Mouse (Mus musculus): ENCODE data around the gene Crym. TPM values are rescaled to one million over a fixed set of nuclear protein-coding genes. Genes with fewer than 3 reads are reported as not detected.

Gene Crym
- total and polyA plus RNA-seq, 3 experiments, result not detected

DNA sequence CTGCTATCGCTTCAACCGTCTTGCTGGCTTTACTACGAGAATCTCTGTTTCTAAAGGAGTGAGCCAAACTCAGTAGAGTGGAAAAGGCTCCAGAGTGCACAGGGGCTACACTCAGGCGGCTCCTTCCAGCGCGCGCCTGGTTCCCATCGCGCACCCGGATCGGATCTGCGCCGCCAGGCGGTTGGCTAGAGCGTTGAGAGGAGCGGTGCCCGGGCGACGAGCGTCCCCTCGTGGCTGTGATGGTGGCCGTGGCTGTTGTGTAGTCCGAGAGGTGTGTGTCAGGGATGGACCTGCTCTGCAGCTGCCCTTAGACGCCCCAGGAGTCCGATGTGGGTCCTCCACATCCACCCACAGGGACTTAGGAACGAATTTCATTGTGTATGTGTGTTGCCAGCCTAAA lies 1.9 kb upstream of the Crym start, which contains the start of gene Abca14:
Abca14 (plus strand) TSS at position 173 of the 400 bp plus-strand sequence.
- no peak for TF ChIP-seq MXI1 (IDR thresholded peaks at IDR 0.05; ENCODE audit: low read depth, low read length)
- TF ChIP-seq USF1 (IDR thresholded peaks at IDR 0.05; ENCODE audit: low read depth, low read length), result no peak
- no peak for TF ChIP-seq MAZ (IDR thresholded peaks at IDR 0.05; ENCODE audit: low read depth, low read length)
- TF ChIP-seq POLR2A (IDR thresholded peaks at IDR 0.05; ENCODE audit: control insufficient read depth in 1 of 2, insufficient read depth in 1 of 2, low read depth in 1 of 2, low read length in 2 of 2, poor library complexity in 1 of 2), result no peak
- no peak for TF ChIP-seq TCF12 (IDR thresholded peaks at IDR 0.05; ENCODE audit: low read depth, low read length)
- TF ChIP-seq ZNF384 (IDR thresholded peaks at IDR 0.05; ENCODE audit: low read depth, low read length), result no peak
- TF ChIP-seq ZC3H11A (IDR thresholded peaks at IDR 0.05; ENCODE audit: low read depth, low read length), result no peak
- no peak for TF ChIP-seq CHD1 (IDR thresholded peaks at IDR 0.05; ENCODE audit: low read depth, low read length)
- no peak for TF ChIP-seq MYC (IDR thresholded peaks at IDR 0.05; ENCODE audit: low read depth, low read length)
- no peak for TF ChIP-seq RCOR1 (IDR thresholded peaks at IDR 0.05; ENCODE audit: low read depth, low read length)
- no peak for TF ChIP-seq HCFC1 (IDR thresholded peaks at IDR 0.05; ENCODE audit: low read depth, low read length)
- no peak for TF ChIP-seq NRF1 (IDR thresholded peaks at IDR 0.05; ENCODE audit: insufficient read depth, low read depth, low read length, poor library complexity, severe bottlenecking)
- no peak for TF ChIP-seq TAL1 (IDR thresholded peaks at IDR 0.05; ENCODE audit: low read length)
- no peak for TF ChIP-seq POLR2AphosphoS5 (IDR thresholded peaks at IDR 0.05; ENCODE audit: borderline replicate concordance, low read depth, low read length)
- no peak for TF ChIP-seq MAX (IDR thresholded peaks at IDR 0.05; ENCODE audit: low read length)
- no peak for TF ChIP-seq CTCF (IDR thresholded peaks at IDR 0.05 in 2 of 3, conservative IDR thresholded peaks at IDR 0.05 in 1 of 3; ENCODE audit: control insufficient read depth in 1 of 3, insufficient read depth in 1 of 3, low read depth in 2 of 3, low read length in 3 of 3, poor library complexity in 1 of 3, severe bottlenecking in 1 of 3)
- TF ChIP-seq CHD2 (IDR thresholded peaks at IDR 0.05; ENCODE audit: low read length), result no peak
- no peak for TF ChIP-seq KAT2A (conservative IDR thresholded peaks at IDR 0.05; ENCODE audit: low read depth, low read length)
- TF ChIP-seq NELFE (IDR thresholded peaks at IDR 0.05; ENCODE audit: low read depth, low read length), result no peak
- no peaks in the 10 kb centered on the region for H3K4me1 ChIP-seq (ENCODE audit: control insufficient read depth in 1 of 2, insufficient read depth in 2 of 2, low read length in 2 of 2)
- no peaks in the 10 kb centered on the region for H3K27me3 ChIP-seq (ENCODE audit: control insufficient read depth in 1 of 2, insufficient read depth in 2 of 2, low read length in 2 of 2)
- no peaks in the 10 kb centered on the region for H3K79me2 ChIP-seq (ENCODE audit: control insufficient read depth, insufficient read depth, low read length, poor library complexity)
- H3K9me3 ChIP-seq (replicated peaks; ENCODE audit: insufficient read depth, low read length), result no peaks in the 10 kb centered on the region
- H3K27ac ChIP-seq (ENCODE audit: control insufficient read depth, low read depth, low read length), result no peak within 1 kb of the TSS
- H3K9ac ChIP-seq (ENCODE audit: control insufficient read depth, low read depth, low read length, poor library complexity, severe bottlenecking), result no peak within 1 kb of the TSS
- no peak within 1 kb of the TSS for H3K4me3 ChIP-seq (ENCODE audit: control insufficient read depth in 1 of 2, insufficient read depth in 1 of 2, low read depth in 2 of 2, low read length in 2 of 2)
- DNase-seq (ENCODE audit: low read depth, low spot score), result no peak
- no peaks in the 10 kb centered on the region for H3K36me3 ChIP-seq (ENCODE audit: control insufficient read depth in 1 of 2, insufficient read depth in 2 of 2, low read length in 2 of 2)

GRCm38 (mm10) chr7:120201231-120201744 lies 623 bp downstream of the Crym start:
- Histone ChIP-seq H3K79me2 (ENCODE audit: control insufficient read depth, insufficient read depth, low read length, poor library complexity) (no peaks in the 10 kb centered on the region), H3K4me1 (ENCODE audit: control insufficient read depth in 1 of 2, insufficient read depth in 2 of 2, low read length in 2 of 2) (no peaks in the 10 kb centered on the region), H3K27me3 (ENCODE audit: control insufficient read depth in 1 of 2, insufficient read depth in 2 of 2, low read length in 2 of 2) (no peaks in the 10 kb centered on the region), H3K36me3 (ENCODE audit: control insufficient read depth in 1 of 2, insufficient read depth in 2 of 2, low read length in 2 of 2) (no peaks in the 10 kb centered on the region), H3K9ac (ENCODE audit: control insufficient read depth, low read depth, low read length, poor library complexity, severe bottlenecking) (no peak overlapping the region), H3K4me3 (ENCODE audit: control insufficient read depth in 1 of 2, insufficient read depth in 1 of 2, low read depth in 2 of 2, low read length in 2 of 2) (no peak overlapping the region), H3K9me3 (replicated peaks; ENCODE audit: insufficient read depth, low read length) (no peaks in the 10 kb centered on the region), H3K27ac (ENCODE audit: control insufficient read depth, low read depth, low read length) (no peak overlapping the region)
- TF ChIP-seq POLR2AphosphoS5 (IDR thresholded peaks at IDR 0.05; ENCODE audit: borderline replicate concordance, low read depth, low read length) (no peak), MYB (IDR thresholded peaks at IDR 0.05; ENCODE audit: low read depth, low read length) (no peak), CTCF (IDR thresholded peaks at IDR 0.05 in 2 of 3, conservative IDR thresholded peaks at IDR 0.05 in 1 of 3; ENCODE audit: control insufficient read depth in 1 of 3, insufficient read depth in 1 of 3, low read depth in 2 of 3, low read length in 3 of 3, poor library complexity in 1 of 3, severe bottlenecking in 1 of 3) (no peak), EP300 (IDR thresholded peaks at IDR 0.05; ENCODE audit: low read depth in 1 of 2, low read length in 2 of 2) (no peak), GATA1 (IDR thresholded peaks at IDR 0.05; ENCODE audit: low read depth, low read length) (no peak), MYC (IDR thresholded peaks at IDR 0.05; ENCODE audit: low read depth, low read length) (no peak), SIN3A (IDR thresholded peaks at IDR 0.05; ENCODE audit: low read length) (no peak), NRF1 (IDR thresholded peaks at IDR 0.05; ENCODE audit: insufficient read depth, low read depth, low read length, poor library complexity, severe bottlenecking) (no peak), USF1 (IDR thresholded peaks at IDR 0.05; ENCODE audit: low read depth, low read length) (no peak), KAT2A (conservative IDR thresholded peaks at IDR 0.05; ENCODE audit: low read depth, low read length) (no peak), USF2 (IDR thresholded peaks at IDR 0.05; ENCODE audit: borderline replicate concordance in 1 of 2, insufficient read depth in 1 of 2, low read depth in 1 of 2, low read length in 2 of 2) (no peak)
- DNase-seq (ENCODE audit: low read depth, low spot score), result no peak

Measured in MEL (cell line).